In the genomic region with DNA sequence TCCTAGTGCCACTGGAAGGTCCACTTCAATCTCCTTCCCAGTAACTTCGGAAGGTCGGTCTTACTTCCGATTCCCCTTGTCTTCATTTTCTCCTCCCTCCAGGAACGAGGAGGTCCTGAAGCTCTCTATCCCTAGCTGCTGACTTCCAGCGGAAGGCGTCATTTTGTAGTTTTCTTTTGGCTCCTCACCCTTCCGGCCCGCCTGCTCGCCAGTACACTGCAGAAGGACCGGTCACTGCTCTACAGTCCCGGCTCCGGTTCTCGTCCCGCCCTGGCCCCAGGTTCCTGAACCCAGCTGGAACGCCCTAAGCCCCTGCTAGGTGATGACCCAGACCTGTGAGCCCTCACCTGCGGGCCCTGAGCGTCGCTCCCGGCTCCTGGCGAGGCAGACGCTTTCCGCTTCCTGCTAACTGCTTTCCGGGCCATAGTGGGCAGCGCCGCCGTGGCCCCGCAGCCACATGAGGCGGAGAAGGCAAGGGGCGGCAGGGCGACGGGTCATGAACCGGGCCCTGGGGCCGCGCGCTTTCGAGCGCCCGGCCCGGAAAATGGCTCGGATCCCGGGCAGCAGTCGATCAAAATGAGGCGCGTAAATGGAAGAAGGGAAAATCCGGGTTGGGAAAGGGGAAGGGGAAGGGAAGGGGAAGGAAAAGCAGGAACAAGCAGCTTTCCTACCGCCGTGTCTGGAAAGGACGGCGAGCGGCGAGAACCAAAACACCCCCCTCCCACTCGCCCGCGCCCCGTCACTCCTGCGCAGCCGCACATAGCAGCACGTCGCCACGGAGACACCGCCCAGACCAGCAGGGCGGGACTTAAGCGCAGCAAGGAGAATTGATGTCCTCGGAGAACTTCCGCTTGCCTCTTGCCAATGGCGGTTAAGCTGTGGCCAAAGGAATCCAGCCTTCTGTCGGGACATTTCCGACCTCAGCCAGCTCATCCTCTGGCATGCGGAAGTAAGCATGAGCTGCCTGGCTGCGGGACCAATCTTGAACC, we compare ENCODE assay signal across 8 mouse cellular contexts. TPM values are rescaled to one million over a fixed set of nuclear protein-coding genes. Genes with fewer than 3 reads are reported as not detected.
DNase-seq lines count a peak whose midpoint lies in the region; ATAC-seq and TF ChIP-seq lines count a peak whose summit lies in the region.

A gene (minus strand): TSS at position 749 of the 989 bp plus-strand sequence.

- peak; percentile 96 for ATAC-seq in forebrain, embryonic 11.5 days (replicated peaks; ENCODE audit: low FRiP score)
- peak; percentile 97 for ATAC-seq in heart, embryonic 16.5 days (replicated peaks; ENCODE audit: extremely low read depth, insufficient read depth, low FRiP score)
- ATAC-seq in liver, embryonic 15.5 days (ENCODE audit: insufficient read depth) = peak; percentile 93
- ATAC-seq in neural tube, embryonic 12.5 days (ENCODE audit: low FRiP score, low read depth) = peak; percentile 99

- peak within 1 kb of the TSS; percentile 94 to 99 (median 97) for H3K4me3 ChIP-seq in CH12.LX (replicated peaks in 1 of 3; ENCODE audit: low read depth in 2 of 3, low read length in 2 of 3, poor library complexity in 1 of 3)
- peak within 1 kb of the TSS; percentile 97 for H3K4me3 ChIP-seq in forebrain, embryonic 11.5 days (ENCODE audit: low read depth, low read length)
- peak within 1 kb of the TSS; percentile 89 for H3K4me3 ChIP-seq in heart, embryonic 16.5 days (ENCODE audit: low read length)
- peak within 1 kb of the TSS; percentile 87 for H3K4me3 ChIP-seq in liver, embryonic 15.5 days (replicated peaks)
- H3K4me3 ChIP-seq in neural tube, embryonic 12.5 days = peak within 1 kb of the TSS; percentile 96

- under 1% methylated on average over 70 of the region's 70 CpGs for WGBS in forebrain, embryonic 11.5 days
- under 1% methylated on average over 70 of the region's 70 CpGs for WGBS in heart, embryonic 16.5 days
- WGBS in liver, embryonic 15.5 days (ENCODE audit: insufficient replicate concordance) = under 1% methylated on average over 70 of the region's 70 CpGs
- WGBS in neural tube, embryonic 12.5 days = under 1% methylated on average over 70 of the region's 70 CpGs

- in situ Hi-C loops in CH12.LX (cut with MboI; ENCODE audit: low pct_ligation_motif_present, low pct_unique_long_range_greater_than_20kb, low sequenced_read_pairs) = no loop called here

- peaks cover 3 to 34% of the 10 kb centered on the region in 2 experiments for H3K36me3 ChIP-seq in CH12.LX (replicated peaks in 1 of 2; ENCODE audit: control insufficient read depth in 1 of 2, insufficient read depth in 1 of 2, low read length in 1 of 2)
- H3K36me3 ChIP-seq in forebrain, embryonic 11.5 days (ENCODE audit: control insufficient read depth, insufficient read depth, low read length) = peaks cover 2% of the 10 kb centered on the region; the same call in 1 of the 2 replicates
- peaks cover 23% of the 10 kb centered on the region for H3K36me3 ChIP-seq in heart, embryonic 16.5 days (ENCODE audit: control insufficient read depth, insufficient read depth)
- peaks cover 37% of the 10 kb centered on the region for H3K36me3 ChIP-seq in liver, embryonic 15.5 days (replicated peaks)
- peaks cover 26% of the 10 kb centered on the region for H3K36me3 ChIP-seq in neural tube, embryonic 12.5 days

- TF ChIP-seq POLR2A in CH12.LX (IDR thresholded peaks at IDR 0.05; ENCODE audit: low read depth, low read length) = peak; percentile 88

- H3K4me1 ChIP-seq in CH12.LX (ENCODE audit: control insufficient read depth in 1 of 2, insufficient read depth in 2 of 2) = peaks cover 15 to 55% of the 10 kb centered on the region in 2 experiments
- H3K4me1 ChIP-seq in forebrain, embryonic 11.5 days (replicated peaks; ENCODE audit: control insufficient read depth, insufficient read depth, low read length) = peaks cover 3% of the 10 kb centered on the region
- peaks cover 20% of the 10 kb centered on the region for H3K4me1 ChIP-seq in heart, embryonic 16.5 days (ENCODE audit: control insufficient read depth, insufficient read depth, low read length)
- H3K4me1 ChIP-seq in liver, embryonic 15.5 days (replicated peaks) = peaks cover 64% of the 10 kb centered on the region
- H3K4me1 ChIP-seq in neural tube, embryonic 12.5 days = peaks cover 11% of the 10 kb centered on the region

- no peak for TF ChIP-seq RAD21 in CH12.LX (IDR thresholded peaks at IDR 0.05; ENCODE audit: low read depth, low read length)

- H3K27me3 ChIP-seq in CH12.LX (replicated peaks) = no peaks in the 10 kb centered on the region
- H3K27me3 ChIP-seq in forebrain, embryonic 11.5 days (ENCODE audit: control insufficient read depth, insufficient read depth, low read length) = no peaks in the 10 kb centered on the region
- H3K27me3 ChIP-seq in heart, embryonic 16.5 days (ENCODE audit: control insufficient read depth, insufficient read depth, low read length) = no peaks in the 10 kb centered on the region
- H3K27me3 ChIP-seq in liver, embryonic 15.5 days = no peaks in the 10 kb centered on the region
- no peaks in the 10 kb centered on the region for H3K27me3 ChIP-seq in neural tube, embryonic 12.5 days (replicated peaks)

- H3K4me2 ChIP-seq in CH12.LX (ENCODE audit: insufficient read depth, low read depth, poor library complexity, severe bottlenecking) = peak within 1 kb of the TSS; percentile 99
- H3K4me2 ChIP-seq in forebrain, embryonic 11.5 days (ENCODE audit: low read depth, low read length, severe bottlenecking) = peak within 1 kb of the TSS; percentile 85
- peak within 1 kb of the TSS; percentile 79 for H3K4me2 ChIP-seq in heart, embryonic 16.5 days (ENCODE audit: low read depth, low read length)
- H3K4me2 ChIP-seq in liver, embryonic 15.5 days = peak within 1 kb of the TSS; percentile 87
- peak within 1 kb of the TSS; percentile 85 for H3K4me2 ChIP-seq in neural tube, embryonic 12.5 days (replicated peaks)

- DNase-seq in CH12.LX (ENCODE audit: extremely low read depth) = peak; percentile 96
- DNase-seq in c-Kit-positive CD71-positive TER-119-negative erythroid progenitor cells, embryonic 14.5 days (ENCODE audit: low read depth) = peak; percentile 84
- peak; percentile 96 for DNase-seq in forebrain, embryonic 11.5 days (ENCODE audit: low spot score)
- peak; percentile 97 to 98 for DNase-seq in kidney, postnatal 36 days
- DNase-seq in telencephalon, adult 2 months (ENCODE audit: low read depth, low spot score) = peak; percentile 96

- H3K9me3 ChIP-seq in CH12.LX (replicated peaks; ENCODE audit: low read length) = no peaks in the 10 kb centered on the region
- H3K9me3 ChIP-seq in forebrain, embryonic 11.5 days (ENCODE audit: control insufficient read depth, low read length) = no peaks in the 10 kb centered on the region
- no peaks in the 10 kb centered on the region for H3K9me3 ChIP-seq in heart, embryonic 16.5 days (replicated peaks; ENCODE audit: control insufficient read depth, low read length)
- H3K9me3 ChIP-seq in liver, embryonic 15.5 days (replicated peaks) = no peaks in the 10 kb centered on the region
- no peaks in the 10 kb centered on the region for H3K9me3 ChIP-seq in neural tube, embryonic 12.5 days

- TF ChIP-seq EP300 in CH12.LX (IDR thresholded peaks at IDR 0.05; ENCODE audit: low read length) = no peak; the same call in 1 of the 2 replicates

- dilution Hi-C loops in CH12.LX (cut with MboI; ENCODE audit: extremely low pct_ligation_motif_present, extremely low pct_unique_long_range_greater_than_20kb, low sequenced_read_pairs) = no loop called here

- H3K79me2 ChIP-seq in CH12.LX (replicated peaks; ENCODE audit: control insufficient read depth, extremely low read depth, insufficient read depth, poor library complexity, severe bottlenecking) = peaks cover 28% of the 10 kb centered on the region

- H3K9ac ChIP-seq in CH12.LX (ENCODE audit: insufficient read depth, low read depth) = peak within 1 kb of the TSS; percentile 90
- H3K9ac ChIP-seq in forebrain, embryonic 11.5 days (ENCODE audit: low read length) = peak within 1 kb of the TSS; percentile 89
- H3K9ac ChIP-seq in heart, embryonic 16.5 days (ENCODE audit: low read length) = peak within 1 kb of the TSS; percentile 89
- peak within 1 kb of the TSS; percentile 98 for H3K9ac ChIP-seq in liver, embryonic 15.5 days
- peak within 1 kb of the TSS; percentile 87 for H3K9ac ChIP-seq in neural tube, embryonic 12.5 days

- no peak for TF ChIP-seq CTCF in CH12.LX (conservative IDR thresholded peaks at IDR 0.05 in 1 of 2, IDR thresholded peaks at IDR 0.05 in 1 of 2; ENCODE audit: low read depth in 2 of 2, low read length in 2 of 2)

- peak within 1 kb of the TSS; percentile 63 for H3K27ac ChIP-seq in CH12.LX (ENCODE audit: insufficient read depth, low read depth)
- peak within 1 kb of the TSS; percentile 74 for H3K27ac ChIP-seq in forebrain, embryonic 11.5 days (ENCODE audit: low read depth, low read length)
- H3K27ac ChIP-seq in heart, embryonic 16.5 days (ENCODE audit: low read length) = peak within 1 kb of the TSS; percentile 96
- peak within 1 kb of the TSS; percentile 98 for H3K27ac ChIP-seq in liver, embryonic 15.5 days (replicated peaks)
- peak within 1 kb of the TSS; percentile 78 for H3K27ac ChIP-seq in neural tube, embryonic 12.5 days

TF ChIP-seq in CH12.LX, 34 proteins besides CTCF, POLR2A, EP300 and RAD21 (continues in another document):
- TF ChIP-seq HCFC1 (IDR thresholded peaks at IDR 0.05; ENCODE audit: low read depth, low read length) (peak; percentile 74), NRF1 (IDR thresholded peaks at IDR 0.05; ENCODE audit: low read depth, low read length) (peak; percentile 93), MAZ (IDR thresholded peaks at IDR 0.05; ENCODE audit: low read depth, low read length) (0 out of 2 replicates have a peak, but pooled peaks have one; percentile 73), TCF12 (IDR thresholded peaks at IDR 0.05; ENCODE audit: low read depth, low read length) (peak; percentile 73; the same call in 1 of the 2 replicates), POLR2AphosphoS2 (IDR thresholded peaks at IDR 0.05; ENCODE audit: low read depth, low read length) (0 out of 2 replicates have a peak, but pooled peaks have one; percentile 29), KAT2A (IDR thresholded peaks at IDR 0.05; ENCODE audit: insufficient replicate concordance, low read length) (0 out of 2 replicates have a peak, but pooled peaks have one; percentile 61), SIN3A (IDR thresholded peaks at IDR 0.05; ENCODE audit: low read length) (peak; percentile 39), ZNF384 (IDR thresholded peaks at IDR 0.05; ENCODE audit: low read depth, low read length) (no peak), ELF1 (IDR thresholded peaks at IDR 0.05; ENCODE audit: low read depth, low read length) (peak; percentile 86), ETS1 (conservative IDR thresholded peaks at IDR 0.05; ENCODE audit: low read depth, low read length) (no peak)

RNA-seq across cellular contexts. Expression of the gene that starts here (rescaled TPM):
- total RNA-seq in CH12.LX (2012; rRNA removed) (24.3 and 31.3 TPM in 2 replicates), CH12.LX (2014; rRNA removed) (30.8 and 33.7 TPM in 2 replicates)
- 36.7 and 42.0 TPM in 2 replicates for polyA plus RNA-seq in CH12.LX (2012; ENCODE audit: insufficient read length, low read depth)
- 51.8 and 52.5 TPM in 2 replicates for polyA plus RNA-seq in forebrain, embryonic 11.5 days (2014; fragmentation: Nextera tagmentation; extraction: Ambion mirVana)
- polyA plus RNA-seq in heart, embryonic 16.5 days (2015; fragmentation: Nextera tagmentation; extraction: Ambion mirVana) = 54.2 and 55.0 TPM in 2 replicates
- polyA plus RNA-seq in liver, embryonic 15.5 days (2015; fragmentation: Nextera tagmentation; extraction: Ambion mirVana) = 75.9 and 82.7 TPM in 2 replicates
- polyA plus RNA-seq in neural tube, embryonic 12.5 days (2016; fragmentation: Nextera tagmentation; extraction: Ambion mirVana) = 75.6 and 76.3 TPM in 2 replicates

Comparison
In these comparisons a context has a peak if more than half of its experiments do, and no peak if none do; other contexts are left out.
1. Peak in every context shown above with its lines: DNase-seq, ATAC-seq, H3K4me3 ChIP-seq and H3K27ac ChIP-seq.